Mouse (Mus musculus) liver, adult 2 months (tissue): ENCODE measurements around the gene Col1a1. TPM values are rescaled to one million over a fixed set of nuclear protein-coding genes. Genes with fewer than 3 reads are reported as not detected.

Source experiments
- DNase-seq: peaks from one replicate; pipeline ENCODE4 v3.0.0-alpha.2; 2011; ENCODE audit warnings: low read depth, low spot score; ENCODE audit errors: extremely low read depth
- H3K27ac ChIP-seq: fragments of 200-500 bp; replicated peaks from 2 replicates; pipeline ENCODE4 v1.5.1; 2012; ENCODE audit warnings: low read depth, mild to moderate bottlenecking, control low read depth, inconsistent platforms, low read length; ENCODE audit not compliant: insufficient read depth
- H3K27me3 ChIP-seq: fragments of 200-500 bp; 2 replicates; pipeline ENCODE4 v1.6.1; 2012; ENCODE audit warnings: mild to moderate bottlenecking, moderate library complexity, low read length, inconsistent platforms; ENCODE audit not compliant: control insufficient read depth, insufficient read depth
- H3K36me3 ChIP-seq: fragments of 200-500 bp; 2 replicates; pipeline ENCODE4 v1.6.1; 2012; ENCODE audit warnings: low read length, inconsistent platforms; ENCODE audit not compliant: control insufficient read depth, insufficient read depth
- H3K4me1 ChIP-seq: fragments of 200-500 bp; 2 replicates; pipeline ENCODE4 v1.6.1; 2011; ENCODE audit warnings: low read length; ENCODE audit not compliant: control insufficient read depth, insufficient read depth
- H3K4me3 ChIP-seq: fragments of 200-500 bp; 2 replicates; pipeline ENCODE4 v1.5.1; 2011; ENCODE audit warnings: low read depth, mild to moderate bottlenecking, control low read depth, low read length, moderate library complexity; ENCODE audit not compliant: insufficient read depth
- H3K79me2 ChIP-seq: fragments of 200-500 bp; 2 replicates; pipeline ENCODE4 v1.6.1; 2012; ENCODE audit warnings: inconsistent platforms, mild to moderate bottlenecking, low read length, moderate library complexity; ENCODE audit not compliant: control insufficient read depth, insufficient read depth
- H3K9ac ChIP-seq: fragments of 200-500 bp; 2 replicates; pipeline ENCODE4 v1.6.1; 2012; ENCODE audit warnings: low read depth, mild to moderate bottlenecking, control low read depth, inconsistent platforms, low read length
- CTCF ChIP-seq: fragments of 200-500 bp; IDR thresholded peaks from 2 replicates; pipeline ENCODE4 v1.5.1; 2011; ENCODE audit warnings: low read depth, low read length, control low read depth
- POLR2A ChIP-seq: fragments of 200-500 bp; IDR thresholded peaks from 2 replicates; pipeline ENCODE4 v1.6.1; 2011; ENCODE audit warnings: low read length, control low read depth; ENCODE audit not compliant: insufficient read depth; ENCODE audit errors: extremely low read depth
- WGBS: fragments of 180-500 bp; shearing (Covaris S2); methylation state at CpG from one replicate; pipeline ENCODE4 v1.1.7; 2018; 5-methylcytosine and 5-hydroxymethylcytosine counted together
- polyA plus RNA-seq: library from polyadenylated mRNA; depleted of rRNA; stranded (reverse); fragments of >200 nt; gene quantifications from 2 replicates; pipeline ENCODE4 v1.2.3, GENCODE M21; 2012
- total RNA-seq: library from RNA; depleted of rRNA; stranded (reverse); fragments of >200 nt; gene quantifications from 2 replicates; pipeline ENCODE4 v1.2.3, GENCODE M21; 2014

Gene Col1a1
- total and polyA plus RNA-seq, 2 experiments: 1.6 to 2.3 TPM

DNA sequence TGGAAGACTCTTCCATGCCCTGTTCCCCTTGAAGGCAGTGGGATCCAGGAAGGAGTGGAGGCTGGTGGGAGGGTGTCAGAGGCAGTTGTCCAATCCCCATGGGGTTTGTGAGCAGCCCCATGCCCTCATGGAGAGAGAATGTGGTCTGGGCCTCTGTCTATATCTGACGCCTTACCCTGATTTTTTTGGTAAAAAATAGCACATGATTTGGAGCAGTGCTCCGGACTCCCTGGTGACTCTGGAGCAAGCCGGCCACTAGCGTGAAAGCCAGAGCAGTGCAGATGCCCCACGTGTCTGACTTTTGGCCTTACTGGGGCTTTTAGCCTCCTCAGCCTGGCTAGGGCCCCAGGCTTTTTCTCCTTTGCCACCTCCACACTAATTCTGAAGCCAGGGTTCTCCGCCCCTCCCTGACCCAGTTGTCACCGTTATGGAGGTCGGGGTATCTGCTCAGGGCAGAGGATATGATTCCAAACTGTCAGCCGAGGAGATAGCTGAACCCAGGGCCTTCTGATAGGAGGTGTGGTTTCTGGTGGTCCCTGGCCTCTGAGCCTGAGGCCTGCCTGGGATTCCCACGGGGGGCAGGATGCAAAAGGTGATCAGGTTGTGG is 58.3 kb downstream of the Col1a1 start:
- Histone ChIP-seq H3K4me1 (no peaks in the 10 kb centered on the region), H3K4me3 (no peak overlapping the region; the same call in 1 of the 2 replicates)

DNA sequence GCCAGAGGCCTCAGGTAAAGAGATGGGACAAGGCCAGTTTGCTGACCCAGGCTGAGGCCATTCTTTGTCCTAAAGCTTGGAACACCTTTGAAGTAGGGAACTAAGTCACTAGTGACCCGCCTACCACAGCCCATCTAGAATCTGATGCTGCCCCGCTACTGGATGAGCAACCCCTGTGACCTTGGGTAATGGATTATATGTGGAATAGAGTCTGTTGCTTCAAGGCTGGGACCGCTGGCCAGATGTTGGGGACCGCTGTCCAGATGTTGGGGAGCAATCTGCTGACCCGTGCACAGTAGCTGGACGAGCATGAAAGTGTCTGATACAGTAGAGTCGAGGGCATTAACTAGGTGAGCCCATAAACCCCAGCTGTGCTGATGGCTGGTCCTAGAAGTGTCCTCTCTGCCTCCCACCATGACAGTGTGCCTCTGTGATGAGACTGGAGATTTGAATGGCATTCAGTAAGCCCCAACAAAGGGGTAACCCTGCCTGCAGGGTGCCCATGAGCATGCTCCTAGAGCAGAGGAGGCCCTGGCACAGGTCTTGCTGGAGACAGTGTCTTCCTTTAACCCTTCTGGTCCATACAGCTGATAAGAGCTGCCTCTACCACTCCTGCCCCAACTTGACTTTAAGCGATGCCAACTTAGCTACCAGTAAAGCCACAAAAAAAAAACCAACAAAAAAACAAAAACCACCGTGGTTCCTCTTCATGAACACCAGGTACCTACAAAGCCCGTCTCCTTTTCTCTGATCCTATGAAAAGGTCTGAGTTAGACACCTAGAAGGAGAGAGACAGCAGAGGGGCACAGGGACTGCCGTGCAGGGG is 59.1 kb downstream of the Col1a1 start:
- 76% methylated on average over 11 of the region's 11 CpGs for WGBS
- H3K27ac ChIP-seq: no peak overlapping the region

More for the DNA sequence above, 58.3 kb downstream of the Col1a1 start:
- Histone ChIP-seq H3K79me2 (peaks cover 7% of the 10 kb centered on the region; the same call in 1 of the 2 replicates), H3K9ac (no peak overlapping the region; the same call in 1 of the 2 replicates), H3K36me3 (no peaks in the 10 kb centered on the region), H3K27me3 (peaks cover 10% of the 10 kb centered on the region), H3K27ac (no peak overlapping the region)
- no peak for DNase-seq
- no peak for TF ChIP-seq CTCF
- no peak for TF ChIP-seq POLR2A
- WGBS: 61% methylated on average over 10 of the region's 10 CpGs

DNA sequence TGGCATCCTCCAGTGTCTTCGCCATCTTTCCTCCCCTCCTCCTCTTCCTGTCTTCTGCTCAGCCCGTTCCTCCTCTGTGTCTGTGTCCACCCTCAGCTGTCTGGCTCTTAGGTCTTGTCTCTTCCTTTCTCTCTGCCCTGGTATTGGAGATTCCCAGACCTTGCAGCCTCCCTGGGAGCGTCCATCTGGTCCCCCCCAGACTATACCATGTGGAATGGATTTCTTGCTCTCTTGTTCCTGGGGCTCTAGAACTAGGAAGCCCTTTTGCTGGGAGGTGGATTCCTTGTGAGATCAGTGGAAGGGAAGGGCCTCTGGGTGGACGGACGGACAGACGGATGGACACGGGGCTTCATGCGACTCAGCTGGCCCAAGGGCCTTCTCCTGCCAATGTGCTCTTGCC is 60.1 kb downstream of the Col1a1 start:
- no peaks in the 10 kb centered on the region for H3K36me3 ChIP-seq
- no peak for TF ChIP-seq CTCF
- TF ChIP-seq POLR2A: no peak
- no peak overlapping the region for H3K4me3 ChIP-seq
- H3K27me3 ChIP-seq: peaks cover 10% of the 10 kb centered on the region
- H3K27ac ChIP-seq: no peak overlapping the region
- no peak overlapping the region for H3K9ac ChIP-seq
- DNase-seq: no peak
- 78% methylated on average over 8 of the region's 8 CpGs for WGBS
- H3K4me1 ChIP-seq: no peaks in the 10 kb centered on the region
- peaks cover 7% of the 10 kb centered on the region; the same call in 1 of the 2 replicates for H3K79me2 ChIP-seq

More for the DNA sequence above, 59.1 kb downstream of the Col1a1 start:
- no peak overlapping the region for H3K4me3 ChIP-seq
- no peaks in the 10 kb centered on the region for H3K4me1 ChIP-seq
- no peak overlapping the region for H3K9ac ChIP-seq
- TF ChIP-seq POLR2A (no peak), CTCF (no peak)
- H3K27me3 ChIP-seq: peaks cover 10% of the 10 kb centered on the region
- no peaks in the 10 kb centered on the region for H3K36me3 ChIP-seq
- H3K79me2 ChIP-seq: peaks cover 7% of the 10 kb centered on the region; the same call in 1 of the 2 replicates
- no peak for DNase-seq

DNA sequence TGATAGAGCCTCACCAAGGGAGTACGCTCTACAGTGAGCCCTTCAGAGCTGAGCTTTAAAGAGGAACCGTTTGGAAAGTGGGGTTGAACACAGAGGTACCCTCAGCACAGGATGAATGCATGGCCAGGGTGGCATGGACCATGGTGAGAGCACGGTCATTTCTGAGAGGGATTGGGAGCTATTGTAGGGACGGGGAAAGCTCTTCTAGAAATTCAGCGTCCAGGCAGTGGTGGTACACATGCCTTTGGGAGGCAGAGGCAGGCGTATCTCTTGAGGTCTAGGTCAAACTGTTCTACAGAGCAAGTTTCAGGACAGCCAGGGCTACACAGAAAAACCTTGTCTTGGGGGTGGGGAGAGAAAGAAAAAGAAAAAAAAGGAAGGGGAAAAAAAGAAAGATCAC is 61.0 kb downstream of the Col1a1 start:
- TF ChIP-seq CTCF: no peak
- no peak for TF ChIP-seq POLR2A
- H3K27me3 ChIP-seq: peaks cover 5% of the 10 kb centered on the region; the same call in 1 of the 2 replicates
- no peak overlapping the region for H3K9ac ChIP-seq
- H3K36me3 ChIP-seq: no peaks in the 10 kb centered on the region
- H3K4me1 ChIP-seq: no peaks in the 10 kb centered on the region
- peaks cover 7% of the 10 kb centered on the region; the same call in 1 of the 2 replicates for H3K79me2 ChIP-seq
- DNase-seq: no peak
- H3K27ac ChIP-seq: no peak overlapping the region
- WGBS: 88% methylated on average over 6 of the region's 6 CpGs
- no peak overlapping the region for H3K4me3 ChIP-seq

DNA sequence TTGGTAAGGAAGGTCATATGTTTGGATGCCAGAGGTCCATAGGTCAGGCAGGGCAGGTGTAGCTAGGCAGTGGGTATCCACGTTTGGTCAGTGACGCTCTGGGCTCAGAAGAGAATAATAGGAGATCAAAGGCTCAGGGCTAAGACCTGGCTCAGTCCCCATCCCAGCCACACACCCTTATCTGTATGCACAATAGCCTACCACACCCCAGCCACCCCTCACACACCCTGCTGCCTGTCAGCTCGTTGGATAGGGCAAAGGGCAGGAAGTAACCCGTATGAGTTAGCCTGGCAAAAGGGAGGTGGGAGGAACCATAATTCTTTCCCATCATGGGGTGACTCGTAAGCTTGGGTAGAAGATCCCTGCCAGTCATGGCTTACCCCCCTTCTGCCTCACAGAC is 61.6 kb downstream of the Col1a1 start:
- Histone ChIP-seq H3K27me3 (no peaks in the 10 kb centered on the region), H3K79me2 (0 out of 2 replicates have a peak, but pooled peaks cover 3% of the 10 kb centered on the region), H3K4me3 (no peak overlapping the region), H3K36me3 (no peaks in the 10 kb centered on the region), H3K9ac (no peak overlapping the region), H3K4me1 (no peaks in the 10 kb centered on the region), H3K27ac (no peak overlapping the region)
- WGBS: 34% methylated on average over 5 of the region's 5 CpGs
- DNase-seq: no peak
- no peak for TF ChIP-seq POLR2A
- TF ChIP-seq CTCF: no peak
